Mouse (Mus musculus) ovary, postnatal 10 days (tissue): ENCODE data around the gene Sh2b1.

Source experiments
- DNase-seq: peaks from one replicate; pipeline ENCODE4 v3.0.0; 2022; ENCODE audit warnings: low spot score

The Sh2b1 gene

DNA sequence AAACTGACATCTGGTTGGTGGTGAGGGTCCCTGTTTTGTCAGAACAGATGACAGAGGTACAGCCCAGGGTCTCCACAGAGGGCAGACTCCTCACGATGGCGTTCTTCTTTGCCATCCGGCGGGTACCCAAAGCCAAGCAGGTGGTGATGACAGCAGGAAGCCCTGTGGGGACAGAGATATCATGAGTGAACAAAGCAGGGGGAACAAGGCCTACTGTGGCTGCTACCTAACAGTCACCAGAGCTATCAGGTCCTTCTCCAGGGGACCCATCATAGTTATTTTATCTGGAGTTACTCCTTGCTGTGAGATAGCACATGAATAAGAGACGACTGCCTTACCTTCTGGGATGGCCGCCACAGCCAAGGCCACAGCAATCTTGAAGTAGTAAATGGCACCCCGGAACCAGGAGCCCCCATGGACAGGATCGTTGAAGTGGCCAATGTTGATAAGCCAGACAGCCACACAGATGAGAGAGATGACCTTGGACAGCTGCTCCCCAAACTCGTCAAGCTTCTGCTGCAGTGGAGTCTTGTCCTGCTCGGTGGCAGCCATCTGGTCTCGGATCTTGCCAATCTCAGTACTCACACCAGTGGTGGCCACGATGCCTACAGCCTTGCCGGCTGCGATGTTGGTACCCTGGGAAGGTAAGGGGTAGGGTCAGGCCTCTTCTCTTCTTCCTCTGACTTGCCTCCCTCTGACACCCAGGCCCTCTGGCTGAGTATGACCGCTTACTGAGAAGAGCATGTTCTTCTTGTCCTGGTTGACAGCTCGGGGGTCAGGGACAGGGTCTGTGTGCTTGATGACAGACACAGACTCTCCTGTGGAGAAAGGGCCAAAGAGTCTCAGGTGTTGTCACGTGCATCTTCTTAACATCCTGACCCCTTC, 18.6 kb downstream of the Sh2b1 start:
- DNase-seq, result no peak

DNA sequence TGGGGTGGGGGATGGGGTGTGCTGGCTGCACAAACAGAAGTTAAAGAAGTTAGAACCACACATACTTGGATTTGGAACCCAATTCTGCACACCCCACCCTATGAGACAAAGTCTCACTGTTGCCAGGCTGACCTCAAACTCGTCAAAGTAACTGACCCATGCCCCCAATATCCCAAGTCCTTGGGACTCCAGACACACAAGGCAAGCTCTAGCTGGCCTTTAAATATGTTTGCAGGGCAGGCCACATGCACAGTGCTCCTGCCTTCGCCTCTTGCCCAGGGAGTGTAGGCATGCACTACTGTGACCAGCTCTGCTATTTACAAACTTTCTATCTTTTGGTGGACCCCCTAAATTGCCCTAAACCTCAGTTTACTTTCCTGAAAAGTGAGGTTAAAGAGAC, 20.0 kb downstream of the Sh2b1 start:
- DNase-seq, result no peak

DNA sequence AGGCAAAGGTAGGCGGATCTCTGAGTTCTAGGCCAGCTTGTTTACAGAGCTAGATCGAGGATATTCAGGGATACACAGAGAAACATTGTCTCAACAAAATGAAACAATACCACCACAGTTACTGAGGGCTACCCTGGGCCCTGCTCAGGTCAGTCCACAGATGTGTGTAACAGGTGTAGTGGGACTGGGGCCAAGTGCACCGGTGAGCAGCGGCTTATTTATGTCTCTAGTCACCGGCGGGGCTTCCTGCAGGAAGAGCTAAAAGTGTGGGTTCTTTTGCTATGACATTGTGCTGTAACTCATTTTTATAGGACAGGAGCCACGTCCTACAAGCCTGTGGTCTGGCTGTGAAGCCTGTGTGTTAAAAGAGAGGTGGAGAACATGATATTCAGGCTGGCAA, 21.4 kb downstream of the Sh2b1 start:
- no peak for DNase-seq

DNA sequence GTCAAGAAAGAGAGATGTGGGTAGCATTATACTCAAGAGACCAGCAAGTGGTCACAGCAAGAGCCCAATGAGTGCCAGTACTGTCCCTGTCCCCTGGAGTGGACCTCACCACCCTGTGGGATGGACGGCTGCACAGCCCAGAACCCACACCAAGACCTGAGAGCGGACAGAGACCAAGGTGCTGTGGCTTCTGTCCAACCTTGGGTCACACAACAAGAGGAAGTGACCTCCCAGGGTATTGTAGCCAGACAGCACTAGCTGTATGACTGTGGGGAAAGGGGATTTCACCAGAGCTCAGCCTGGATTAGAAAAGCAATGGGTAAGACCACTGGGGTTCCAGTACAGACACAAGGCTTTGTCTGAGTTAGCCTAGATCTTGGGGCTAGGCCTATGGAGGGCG, 23.0 kb downstream of the Sh2b1 start:
- DNase-seq, result no peak

DNA sequence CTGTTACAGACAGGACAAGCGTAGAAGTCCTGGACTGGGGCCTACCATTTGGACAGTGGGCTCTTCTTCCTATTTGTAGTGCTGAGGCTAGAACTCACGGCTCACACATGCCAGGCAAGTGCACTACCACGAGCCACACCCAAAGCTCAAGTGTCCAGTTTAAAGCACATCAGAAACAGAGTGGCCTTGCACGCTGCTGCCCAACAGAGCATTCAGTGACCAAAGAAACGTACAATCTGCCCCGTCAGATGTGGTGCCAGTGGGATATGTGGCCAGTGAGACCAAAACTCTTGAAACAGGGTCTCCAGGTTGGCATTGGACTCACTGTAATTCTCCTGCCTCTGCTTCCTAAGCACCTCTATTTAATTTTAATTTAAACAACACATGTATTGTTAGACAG, 24.6 kb downstream of the Sh2b1 start:
- no peak for DNase-seq

DNA sequence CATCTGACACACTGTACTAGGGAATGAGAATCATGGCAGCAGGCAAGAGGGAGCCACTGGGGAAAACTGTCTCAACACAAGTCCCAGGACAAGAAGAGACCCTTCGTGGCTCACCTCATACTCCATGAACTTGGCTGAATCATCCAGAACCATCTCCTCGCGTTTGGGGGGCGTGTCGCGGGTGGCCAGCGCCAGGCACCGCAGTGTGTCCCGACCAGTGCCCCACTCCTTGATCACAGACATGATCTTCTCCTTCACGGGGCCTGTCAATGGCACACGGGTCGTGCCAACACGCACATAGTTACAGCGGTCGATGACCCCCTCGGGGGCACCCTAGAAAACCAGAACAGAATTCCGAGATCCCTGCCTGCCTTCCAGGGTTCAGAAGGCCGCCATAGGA, 25.2 kb downstream of the Sh2b1 start:
- DNase-seq, result no peak

DNA sequence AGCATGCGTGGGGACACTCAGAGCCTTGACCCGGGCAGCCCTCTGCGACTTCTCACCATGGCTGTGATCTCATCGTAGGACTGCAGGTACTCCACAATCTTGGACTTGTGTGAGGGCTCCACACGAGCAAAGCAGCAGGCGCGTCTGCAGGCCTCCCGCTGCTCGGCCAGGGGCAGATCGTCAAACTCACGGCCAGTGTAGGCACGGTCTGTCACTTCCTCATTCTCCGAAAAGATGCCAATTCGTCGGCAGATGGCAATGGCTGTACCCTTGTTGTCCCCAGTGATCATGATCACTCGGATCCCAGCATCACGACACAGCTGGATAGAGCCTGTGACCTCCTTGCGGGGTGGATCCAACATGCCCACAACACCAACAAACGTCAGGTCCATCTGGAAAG, 26.7 kb downstream of the Sh2b1 start:
- DNase-seq, result no peak

DNA sequence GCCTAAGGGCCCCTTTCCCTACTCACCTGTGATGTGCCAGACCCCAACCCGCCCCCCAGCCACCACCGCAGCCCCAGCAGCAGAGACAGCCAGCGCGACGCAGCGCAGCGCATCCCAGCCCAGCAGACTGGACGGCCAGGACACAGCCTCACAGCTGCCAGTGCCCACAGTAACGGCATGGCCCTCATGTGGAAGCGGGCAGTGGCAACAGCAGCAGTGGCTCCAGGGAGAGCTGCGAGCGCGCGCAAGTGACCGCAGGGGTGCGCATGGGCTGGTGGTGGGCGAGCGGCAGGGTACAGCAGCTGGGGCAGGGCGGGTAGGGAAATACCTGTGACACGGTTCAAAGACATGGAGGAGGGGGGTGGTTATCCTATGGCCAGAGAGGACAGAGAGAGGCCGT, 29.0 kb downstream of the Sh2b1 start:
- no peak for DNase-seq

DNA sequence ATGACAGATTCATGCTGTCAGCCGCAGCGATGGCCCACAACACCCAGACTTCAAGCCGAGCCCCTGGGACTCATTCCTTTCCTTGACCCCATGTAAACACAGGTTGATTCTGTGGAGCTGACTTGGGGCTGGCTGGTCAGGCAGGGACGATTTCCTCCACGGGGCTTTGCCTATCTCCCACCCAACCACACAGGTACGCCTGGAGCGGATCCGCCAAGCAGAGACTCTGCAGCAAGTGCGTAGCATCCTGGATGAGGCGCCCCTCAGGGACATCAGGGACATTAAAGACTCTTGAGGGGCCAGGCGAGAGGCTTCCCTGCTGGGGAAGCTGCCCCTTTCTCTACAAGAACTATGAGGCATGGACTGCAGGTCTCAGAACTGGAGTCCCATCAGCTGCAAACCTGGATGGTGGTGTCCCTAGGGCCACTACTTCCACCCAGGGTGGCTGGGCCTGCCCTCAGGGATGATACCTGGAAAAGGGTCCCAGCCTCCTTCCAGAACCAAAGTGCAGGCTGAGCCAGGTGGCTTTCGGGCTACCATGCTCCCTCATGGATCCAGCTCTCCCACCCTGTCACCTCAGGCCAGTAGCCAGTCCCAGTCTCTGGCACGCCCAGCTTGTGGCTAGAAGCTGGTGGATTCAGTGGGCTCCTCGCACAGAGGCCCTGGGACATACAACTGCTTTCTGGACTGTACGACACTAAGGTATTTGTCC, 30.0 kb downstream of the Sh2b1 start:
- no peak for DNase-seq

DNA sequence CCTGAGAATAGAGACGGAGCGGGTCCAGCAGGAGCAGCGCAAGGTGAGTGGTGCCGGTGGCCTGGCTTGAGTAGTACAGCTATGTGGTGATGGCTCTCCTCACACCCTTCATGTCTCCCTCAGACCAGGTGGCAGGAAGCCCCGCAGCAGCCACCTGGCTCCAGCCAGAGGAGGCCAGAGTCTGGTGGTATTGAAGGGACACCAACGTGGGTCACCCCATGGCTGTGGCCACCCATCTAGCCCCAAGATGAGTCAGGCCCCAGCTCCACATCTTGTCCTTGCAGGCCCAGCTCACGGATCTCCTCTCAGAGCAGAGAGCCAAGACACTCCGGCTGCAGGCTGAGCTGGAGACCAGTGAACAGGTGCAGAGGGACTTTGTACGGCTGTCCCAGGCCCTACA, 30.7 kb downstream of the Sh2b1 start:
- DNase-seq, result no peak

DNA sequence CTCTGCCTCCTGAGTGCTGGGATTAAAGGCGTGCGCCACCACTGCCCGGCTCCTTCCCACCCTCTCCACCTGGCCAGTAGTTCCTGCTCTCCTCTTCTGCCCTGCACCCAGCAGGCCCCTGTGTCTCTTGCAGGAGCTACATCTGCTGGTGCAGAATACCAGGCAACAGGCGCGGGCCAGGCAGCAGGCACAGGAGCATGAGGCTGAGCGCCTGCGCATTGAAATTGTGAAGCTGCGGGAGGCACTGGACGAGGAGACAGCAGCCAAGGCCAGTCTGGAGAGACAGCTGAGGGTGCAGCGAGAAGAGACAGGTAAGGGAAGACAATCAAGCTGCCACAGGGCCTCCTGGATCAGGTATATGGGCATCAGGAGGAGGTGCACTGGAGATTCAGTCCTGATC, 31.2 kb downstream of the Sh2b1 start:
- DNase-seq, result no peak

DNA sequence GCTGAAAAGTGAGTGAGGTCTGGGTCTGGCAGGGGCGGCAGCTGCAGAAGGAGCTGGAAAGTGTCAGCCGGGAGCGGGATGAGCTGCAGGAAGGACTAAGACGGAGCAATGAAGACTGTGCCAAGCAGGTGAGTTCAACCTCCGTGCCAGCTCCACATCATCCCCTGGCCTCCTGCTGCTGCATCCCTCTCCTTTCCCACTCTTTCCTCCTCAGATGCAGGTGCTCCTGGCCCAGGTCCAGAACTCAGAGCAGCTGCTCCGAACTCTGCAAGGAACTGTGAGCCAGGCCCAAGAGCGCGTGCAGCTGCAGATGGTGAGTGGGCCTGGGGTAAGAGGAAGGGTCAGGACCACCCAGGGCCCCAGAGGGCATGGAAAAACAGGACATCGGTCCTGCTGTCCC, 35.1 kb downstream of the Sh2b1 start:
- no peak for DNase-seq

DNA sequence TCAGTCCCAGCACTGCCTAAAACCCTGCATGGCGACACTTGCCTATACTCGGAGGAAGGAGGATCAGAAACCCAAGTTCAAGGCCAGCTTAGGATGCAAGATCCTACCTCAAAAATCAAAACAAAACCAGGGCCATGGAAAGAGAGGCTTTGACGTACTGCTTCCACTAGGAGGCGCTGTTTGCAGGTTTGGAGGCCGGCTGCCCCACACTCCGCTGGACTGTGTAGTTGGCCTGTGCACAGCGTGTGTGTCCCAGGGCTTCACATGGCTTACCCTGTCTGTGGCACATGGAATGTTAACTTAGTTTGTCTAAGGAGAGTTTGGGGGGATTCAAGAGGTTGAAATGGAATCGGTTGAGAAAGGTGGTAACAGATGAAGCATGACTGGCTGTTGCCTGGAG, 38.4 kb downstream of the Sh2b1 start:
- DNase-seq, result peak; percentile 28

DNA sequence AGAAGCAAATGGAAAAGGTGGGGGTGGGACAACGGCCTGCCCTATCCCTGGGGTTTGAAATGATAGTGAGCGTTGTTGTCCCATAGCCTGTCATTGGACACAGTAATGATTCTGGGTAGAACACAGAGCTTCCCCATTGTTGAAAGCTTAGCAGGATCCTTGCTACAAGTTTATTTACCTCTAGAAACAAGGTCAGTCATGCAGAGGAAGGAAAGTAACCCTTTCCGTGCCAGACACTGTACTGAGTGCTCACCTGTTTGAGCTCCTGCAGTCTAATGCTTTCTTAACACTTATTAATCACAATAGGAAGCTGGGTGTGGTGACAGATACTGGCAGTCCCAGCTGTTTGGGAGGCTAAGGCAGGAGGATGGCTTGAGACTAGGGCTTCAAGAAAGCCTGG, 39.4 kb downstream of the Sh2b1 start:
- no peak for DNase-seq

DNA sequence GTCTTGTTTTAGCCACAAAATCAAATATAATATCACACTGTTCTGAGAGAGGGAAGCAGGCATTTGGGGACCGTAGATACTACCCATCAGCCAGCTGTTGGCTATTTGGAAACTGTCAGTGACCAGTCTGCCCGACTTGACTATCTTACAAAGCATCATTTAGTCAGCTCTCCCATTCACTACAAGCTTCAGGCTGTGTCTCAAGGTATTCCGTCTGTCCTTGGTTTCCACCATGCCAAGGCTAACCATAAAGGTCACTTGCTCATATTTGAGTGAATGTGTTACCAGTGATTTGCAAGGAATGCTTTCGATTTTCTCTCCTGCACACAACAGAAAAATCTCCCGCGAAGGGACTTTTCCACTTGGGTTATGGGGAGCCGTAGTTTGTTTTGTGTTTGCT, 40.5 kb downstream of the Sh2b1 start:
- DNase-seq, result no peak

DNA sequence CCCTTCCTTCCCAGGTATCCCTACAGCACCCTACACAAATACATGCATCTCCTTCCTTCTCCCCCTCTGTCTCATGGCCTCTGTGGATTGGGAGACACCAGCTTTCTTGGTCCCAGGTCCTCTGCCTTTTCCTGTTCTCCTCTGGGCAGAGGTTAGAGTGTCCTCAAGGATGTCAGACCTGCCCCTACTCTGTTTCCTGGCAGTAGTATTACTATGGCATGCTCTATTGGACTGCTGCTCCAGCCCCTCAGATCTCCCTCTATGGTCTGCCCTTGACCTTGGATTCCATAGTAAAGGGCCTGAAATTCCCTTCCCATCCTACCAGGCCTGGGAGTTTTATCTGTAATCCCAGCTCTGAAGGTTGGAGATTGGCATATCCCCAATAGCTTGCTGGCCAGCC, 45.1 kb downstream of the Sh2b1 start:
- DNase-seq, result no peak

DNA sequence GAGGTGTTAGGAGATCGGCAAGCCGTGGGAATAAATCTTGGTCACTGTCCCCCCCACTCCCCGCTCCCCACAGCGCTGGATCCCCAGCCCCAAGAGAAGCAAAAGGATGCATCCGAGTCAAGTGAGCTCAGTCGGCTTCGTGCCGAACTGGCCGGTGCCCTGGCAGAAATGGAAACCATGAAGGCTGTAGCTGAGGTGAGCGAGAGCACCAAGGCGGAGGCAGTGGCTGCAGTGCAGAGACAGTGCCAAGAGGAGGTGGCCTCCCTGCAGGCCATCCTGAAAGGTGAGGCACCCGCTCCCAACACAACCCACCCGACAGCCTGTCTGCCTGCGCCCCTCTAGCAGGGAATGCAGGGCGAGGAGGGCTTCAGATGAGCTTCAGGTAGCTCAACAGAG, 45.7 kb downstream of the Sh2b1 start:
- no peak for DNase-seq

DNA sequence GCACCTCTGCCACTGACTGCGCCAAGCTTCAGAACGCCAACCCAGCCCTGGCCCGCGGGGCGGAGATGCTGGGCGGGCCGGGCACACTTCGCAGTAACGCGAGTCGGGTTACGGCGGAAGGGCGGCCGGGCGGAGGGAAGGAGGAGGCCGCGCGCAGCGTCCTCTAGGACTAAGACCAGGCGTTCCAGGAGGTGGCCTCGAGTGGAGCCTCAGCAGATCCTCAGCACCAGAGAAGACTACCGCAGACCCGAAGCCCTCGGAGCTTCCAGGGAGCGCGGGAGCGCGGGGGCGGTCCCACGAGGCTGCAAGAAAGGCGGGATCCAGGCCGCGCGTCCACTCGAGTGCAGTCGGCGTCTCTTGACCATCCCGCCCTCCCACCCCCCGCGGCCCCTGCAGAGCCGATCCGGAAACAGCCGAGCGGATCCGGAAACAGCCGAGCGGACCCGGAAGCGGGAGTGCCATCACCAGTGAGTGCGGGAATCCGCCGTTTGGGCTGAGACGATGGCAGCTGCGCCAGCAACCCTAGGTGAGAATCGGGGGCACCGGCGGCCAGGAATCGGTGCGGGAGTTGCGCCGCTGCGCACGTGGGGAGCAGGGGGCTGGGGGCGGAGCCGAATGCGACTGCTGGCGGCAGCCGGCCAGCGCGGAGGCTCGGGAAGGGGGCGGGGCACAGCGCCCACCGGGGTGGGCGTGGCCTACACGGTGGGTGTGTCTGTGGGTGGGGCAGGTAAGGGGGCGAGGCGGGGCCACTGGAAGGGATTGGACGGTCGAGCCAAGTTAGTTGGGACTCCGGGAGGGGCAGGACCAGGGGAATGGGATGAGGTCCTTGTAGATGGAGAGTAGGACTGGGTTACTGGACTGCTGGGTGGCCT, 46.4 kb downstream of the Sh2b1 start, which contains the start of gene Rabep2:
Gene Rabep2 (plus strand): TSS at position 129 of the 872 bp plus-strand sequence.
- DNase-seq, result peak; percentile 99

DNA sequence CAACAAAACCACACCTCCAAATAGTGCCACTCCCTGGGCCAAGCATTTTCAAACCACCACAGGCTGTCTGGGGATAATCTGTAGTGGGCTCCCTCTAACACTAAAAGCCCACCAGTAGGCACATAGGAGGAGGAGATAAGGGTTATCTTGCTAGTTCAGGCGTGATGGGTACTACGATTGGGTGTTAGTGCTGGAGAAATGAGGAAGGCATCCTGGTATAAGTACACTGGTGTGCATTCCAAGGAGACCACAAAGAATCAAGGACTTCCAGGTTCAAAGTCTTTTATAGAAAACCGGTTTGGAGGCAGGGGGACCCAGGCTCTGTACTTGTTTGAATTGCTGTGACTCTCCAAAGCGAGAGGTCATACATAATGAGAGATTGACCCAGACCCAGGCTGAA, 47.1 kb downstream of the Sh2b1 start:
- DNase-seq, result no peak

DNA sequence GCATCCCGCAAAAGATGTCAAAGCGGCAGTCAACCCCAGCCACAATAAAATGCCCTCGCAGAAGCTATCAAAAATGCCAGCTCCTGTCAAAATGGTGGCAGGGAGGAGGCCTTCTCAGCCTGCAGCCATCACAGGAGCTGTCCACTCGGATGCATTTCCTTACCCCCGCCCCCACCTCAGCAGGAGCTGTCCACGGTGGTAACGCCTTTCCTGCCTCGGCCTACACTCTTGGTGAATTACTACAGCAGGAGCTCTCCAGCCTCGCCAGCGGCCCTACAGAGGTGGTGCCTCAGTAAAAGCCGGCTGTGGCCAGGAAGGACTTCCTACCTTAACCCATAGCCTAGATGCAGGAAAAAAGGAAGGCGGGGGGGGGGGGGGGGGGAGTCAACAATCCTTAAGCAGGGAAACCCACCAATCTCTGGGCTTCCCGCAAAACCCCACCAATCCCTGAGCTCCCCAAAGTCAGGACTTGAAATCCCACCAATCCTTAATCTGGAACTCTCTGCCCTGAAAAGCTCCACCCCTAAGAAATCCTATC, 47.8 kb downstream of the Sh2b1 start:
- DNase-seq, result no peak

DNA sequence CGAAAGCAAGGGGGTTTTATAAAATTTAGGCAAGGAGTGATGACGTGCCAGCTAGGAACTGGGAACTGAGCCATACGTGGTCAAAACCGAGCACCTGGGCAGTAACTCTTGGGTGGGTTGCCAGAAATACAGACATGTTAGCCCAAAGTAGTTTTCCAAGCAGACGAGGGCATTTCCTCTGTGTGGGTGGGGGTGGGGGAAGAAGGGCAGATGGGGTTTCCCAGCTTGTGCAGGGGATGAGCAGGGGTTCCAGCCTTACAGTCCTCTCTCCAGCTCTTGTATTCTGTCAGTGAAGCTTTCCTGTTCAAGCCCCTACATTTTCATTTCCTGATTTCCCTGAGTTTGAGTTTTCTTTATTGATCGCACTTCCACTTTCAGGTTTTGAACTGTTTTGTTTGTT, 51.1 kb downstream of the Sh2b1 start:
- DNase-seq, result no peak

DNA sequence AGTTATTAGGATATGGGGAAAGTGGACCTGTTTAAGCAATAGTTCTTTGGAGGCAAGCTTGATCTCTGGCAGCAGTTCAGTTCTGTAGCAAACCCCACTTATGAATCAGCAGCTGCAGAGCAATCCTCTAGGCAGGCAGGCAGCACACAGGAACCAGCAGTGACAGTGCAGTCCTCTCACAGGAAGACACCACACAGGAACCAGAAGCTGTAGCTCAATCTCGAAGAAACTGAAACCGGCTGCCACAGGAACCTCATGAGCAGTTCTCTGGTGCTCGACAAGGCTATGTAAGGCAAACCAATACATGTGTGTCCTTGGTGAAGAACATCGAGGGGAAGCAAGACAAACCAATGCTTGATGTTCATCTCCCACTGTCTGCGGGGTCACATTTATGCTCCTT, 53.5 kb downstream of the Sh2b1 start:
- DNase-seq, result no peak
